Comparison of ENCODE assay signal across 9 mouse cellular contexts in the genomic region with DNA sequence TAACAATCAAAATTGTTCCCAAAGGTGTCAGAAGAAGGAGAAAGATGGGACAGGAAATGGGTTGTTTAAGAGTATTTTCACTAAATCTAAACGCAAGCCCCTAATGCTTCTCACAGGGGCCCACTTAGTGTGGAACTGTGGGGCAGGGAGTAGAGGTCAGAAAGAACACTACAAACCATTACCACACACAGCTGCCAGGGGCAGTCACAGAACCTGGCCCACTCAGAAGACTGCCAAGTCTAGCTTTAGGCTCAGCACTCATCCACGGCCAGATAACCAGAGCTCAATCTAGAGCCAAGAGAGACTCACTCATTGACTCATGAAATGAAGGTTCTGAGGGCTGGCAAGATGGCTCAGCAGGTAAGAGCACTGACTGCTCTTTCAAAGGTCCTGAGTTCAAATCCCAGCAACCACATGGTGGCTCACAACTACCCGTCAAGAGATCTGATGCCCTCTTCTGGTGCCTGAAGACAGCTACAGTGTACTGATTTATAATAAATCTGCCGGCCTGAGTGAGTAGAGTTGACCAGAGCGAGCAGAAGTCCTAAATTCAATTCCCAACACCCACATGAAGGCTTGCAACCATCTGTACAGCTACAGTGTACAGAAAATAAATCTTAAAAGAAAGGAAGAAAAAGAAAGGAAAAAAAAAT. TPM values are rescaled to one million over a fixed set of nuclear protein-coding genes. Genes with fewer than 3 reads are reported as not detected.
A peak's percentile ranks its signal among the peaks of the same experiment; 100 is the strongest.
DNase-seq lines count a peak whose midpoint lies in the region; ATAC-seq and TF ChIP-seq lines count a peak whose summit lies in the region.
"Had no signal": no experiment of that assay in that cellular context is flagged by ENCODE, and none has a peak within 500 bp of the region (broad histone marks: within the 10 kb centered on the region; RNA-seq: fewer than 3 reads in every experiment).

No protein-coding gene starts in this region.

- H3K9me3 ChIP-seq in hindbrain, embryonic 12.5 days (replicated peaks) = no peaks in the 10 kb centered on the region
- H3K9me3 ChIP-seq in midbrain, embryonic 12.5 days = no peaks in the 10 kb centered on the region

- H3K4me3 ChIP-seq in kidney, adult 2 months (ENCODE audit: insufficient read depth, low read depth, low read length) = no peak overlapping the region
- peak overlapping the region; percentile 76 for H3K4me3 ChIP-seq in hindbrain, embryonic 12.5 days
- H3K4me3 ChIP-seq in midbrain, embryonic 12.5 days = peak overlapping the region; percentile 74

- H3K27ac ChIP-seq in kidney, adult 2 months (ENCODE audit: insufficient read depth, low read depth, low read length) = no peak overlapping the region
- peak overlapping the region; percentile 92 for H3K27ac ChIP-seq in hindbrain, embryonic 12.5 days
- H3K27ac ChIP-seq in midbrain, embryonic 12.5 days (replicated peaks) = peak overlapping the region; percentile 85

- peak overlapping the region; percentile 85; the same call in 1 of the 2 replicates for H3K9ac ChIP-seq in hindbrain, embryonic 12.5 days
- peak overlapping the region; percentile 91 for H3K9ac ChIP-seq in midbrain, embryonic 12.5 days (replicated peaks)

- TF ChIP-seq POLR2A in kidney, adult 2 months (IDR thresholded peaks at IDR 0.05; ENCODE audit: low read depth, low read length) = no peak

- peaks cover 4% of the 10 kb centered on the region for H3K36me3 ChIP-seq in kidney, adult 2 months (ENCODE audit: control insufficient read depth, insufficient read depth, low read length)
- peaks cover 26% of the 10 kb centered on the region for H3K36me3 ChIP-seq in hindbrain, embryonic 12.5 days
- peaks cover 27% of the 10 kb centered on the region for H3K36me3 ChIP-seq in midbrain, embryonic 12.5 days

- no peak for DNase-seq in kidney, adult 2 months
- DNase-seq in kidney, adult 18-20 months = no peak
- peak; percentile 50 for DNase-seq in adipocyte (ENCODE audit: low spot score)
- no peak for DNase-seq in gastrocnemius, adult 8-10 months (ENCODE audit: low spot score in 2 of 2)
- DNase-seq in yolk sac, embryonic 10.5 days (ENCODE audit: low spot score) = no peak
- no peak for DNase-seq in ovary, postnatal 10 days (ENCODE audit: low spot score)

- H3K4me2 ChIP-seq in hindbrain, embryonic 12.5 days (replicated peaks) = peak overlapping the region; percentile 92
- H3K4me2 ChIP-seq in midbrain, embryonic 12.5 days (replicated peaks) = peak overlapping the region; percentile 91

- H3K4me1 ChIP-seq in kidney, adult 2 months (ENCODE audit: control insufficient read depth, insufficient read depth, low read length) = peaks cover 10% of the 10 kb centered on the region; the same call in 1 of the 2 replicates
- peaks cover 38% of the 10 kb centered on the region for H3K4me1 ChIP-seq in hindbrain, embryonic 12.5 days
- H3K4me1 ChIP-seq in midbrain, embryonic 12.5 days = peaks cover 28% of the 10 kb centered on the region

- ATAC-seq in hindbrain, embryonic 12.5 days (ENCODE audit: low FRiP score) = no peak
- ATAC-seq in midbrain, embryonic 12.5 days (ENCODE audit: low FRiP score, low read depth) = no peak
- ATAC-seq: Patski had no signal

- TF ChIP-seq CTCF in kidney, adult 2 months (conservative IDR thresholded peaks at IDR 0.05; ENCODE audit: insufficient read depth, insufficient read length, low read depth, low read length) = 0 out of 2 replicates have a peak, but pooled peaks have one; percentile 10

- H3K27me3 ChIP-seq in kidney, adult 2 months (replicated peaks; ENCODE audit: control insufficient read depth, insufficient read depth, low read length) = no peaks in the 10 kb centered on the region
- H3K27me3 ChIP-seq in hindbrain, embryonic 12.5 days = no peaks in the 10 kb centered on the region
- H3K27me3 ChIP-seq in midbrain, embryonic 12.5 days = no peaks in the 10 kb centered on the region; the same call in 1 of the 2 replicates
- H3K27me3 ChIP-seq: Patski had no signal

- 34% methylated on average over 5 of the region's 5 CpGs for WGBS in kidney, adult 2 months
- 51% methylated on average over 5 of the region's 5 CpGs for WGBS in hindbrain, embryonic 12.5 days
- WGBS in midbrain, embryonic 12.5 days = 47% methylated on average over 5 of the region's 5 CpGs

RNA-seq across cellular contexts. Expression of a gene that starts 2.4 kb away (rescaled TPM):
- 62.1 and 81.3 TPM in 2 replicates for polyA plus RNA-seq in kidney, adult 2 months (2012; rRNA removed)
- 38.6 and 41.9 TPM in 2 replicates for polyA plus RNA-seq in hindbrain, embryonic 12.5 days (2016; fragmentation: Nextera tagmentation; extraction: Ambion mirVana)
- 36.4 and 38.3 TPM in 2 replicates for polyA plus RNA-seq in midbrain, embryonic 12.5 days (2016; fragmentation: Nextera tagmentation; extraction: Ambion mirVana)
- total RNA-seq in gastrocnemius, adult 8-10 months (2022) = 100 to 1,000 TPM in 2 of 4 experiments, 10 to 100 TPM in 2; 75.1 to 104 (median 99.5) TPM

RNA-seq across cellular contexts. Expression of a gene that starts 17.5 kb away (rescaled TPM):
- polyA plus RNA-seq in kidney, adult 2 months (2012; rRNA removed) = 0.20 TPM in 1 of 2 replicates, not detected in the other
- polyA plus RNA-seq in hindbrain, embryonic 12.5 days (2016; fragmentation: Nextera tagmentation; extraction: Ambion mirVana) = 3.8 and 4.4 TPM in 2 replicates
- polyA plus RNA-seq in midbrain, embryonic 12.5 days (2016; fragmentation: Nextera tagmentation; extraction: Ambion mirVana) = 0.43 and 0.46 TPM in 2 replicates
- not detected for total RNA-seq in gastrocnemius, adult 8-10 months (2022)
- polyA plus RNA-seq: Patski had no signal

RNA-seq across cellular contexts. Expression of a gene that starts 21.4 kb away (rescaled TPM):
- 11.2 and 11.7 TPM in 2 replicates for polyA plus RNA-seq in kidney, adult 2 months (2012; rRNA removed)
- polyA plus RNA-seq in hindbrain, embryonic 12.5 days (2016; fragmentation: Nextera tagmentation; extraction: Ambion mirVana) = 1.7 and 1.9 TPM in 2 replicates
- polyA plus RNA-seq in midbrain, embryonic 12.5 days (2016; fragmentation: Nextera tagmentation; extraction: Ambion mirVana) = 2.9 and 4.3 TPM in 2 replicates
- 1 to 10 TPM in 2 of 4 experiments, under 1 TPM in 2; 0.53 to 2.6 (median 1.2) TPM for total RNA-seq in gastrocnemius, adult 8-10 months (2022)
- polyA plus RNA-seq: Patski had no signal

RNA-seq across cellular contexts. Expression of a gene that starts 27.9 kb away (rescaled TPM):
- 40.2 and 42.6 TPM in 2 replicates for polyA plus RNA-seq in kidney, adult 2 months (2012; rRNA removed)
- polyA plus RNA-seq in hindbrain, embryonic 12.5 days (2016; fragmentation: Nextera tagmentation; extraction: Ambion mirVana) = 74.9 and 86.7 TPM in 2 replicates
- polyA plus RNA-seq in midbrain, embryonic 12.5 days (2016; fragmentation: Nextera tagmentation; extraction: Ambion mirVana) = 79.8 and 89.7 TPM in 2 replicates
- total RNA-seq in gastrocnemius, adult 8-10 months (2022) = 10 to 100 TPM; 17.8 to 28.6 (median 26.0) TPM

RNA-seq across cellular contexts. Expression of a gene that starts 35.0 kb away (rescaled TPM):
- polyA plus RNA-seq in kidney, adult 2 months (2012; rRNA removed) = 942 and 1,044 TPM in 2 replicates
- 11.5 and 12.7 TPM in 2 replicates for polyA plus RNA-seq in hindbrain, embryonic 12.5 days (2016; fragmentation: Nextera tagmentation; extraction: Ambion mirVana)
- polyA plus RNA-seq in midbrain, embryonic 12.5 days (2016; fragmentation: Nextera tagmentation; extraction: Ambion mirVana) = 6.8 and 11.9 TPM in 2 replicates
- 1 to 10 TPM; 1.1 to 1.6 (median 1.3) TPM for total RNA-seq in gastrocnemius, adult 8-10 months (2022)
